Mouse (Mus musculus) intestine, embryonic 15.5 days (tissue): ENCODE data around the gene Snd1. TPM values are rescaled to one million over a fixed set of nuclear protein-coding genes. Genes with fewer than 3 reads are reported as not detected.
A peak's percentile ranks its signal among the peaks of the same experiment; 100 is the strongest.

Source experiments
- ATAC-seq: fragments of 200-750 bp; cut with Nextera tagmentation; 2 replicates; pipeline ENCODE4 v1.8.0; 2017; ENCODE audit warnings: moderate TSS enrichment, moderate library complexity
- H3K27ac ChIP-seq: fragments of 300-500 bp; sonication (generic); 2 replicates; pipeline ENCODE4 v1.5.1; 2015; ENCODE audit warnings: mild to moderate bottlenecking, inconsistent platforms
- H3K27me3 ChIP-seq: fragments of 300-500 bp; sonication (generic); replicated peaks from 2 replicates; pipeline ENCODE4 v1.6.1; 2015; ENCODE audit warnings: inconsistent platforms
- H3K36me3 ChIP-seq: fragments of 300-500 bp; sonication (generic); 2 replicates; pipeline ENCODE4 v1.6.1; 2015; ENCODE audit warnings: inconsistent platforms
- H3K4me1 ChIP-seq: fragments of 300-500 bp; sonication (generic); replicated peaks from 2 replicates; pipeline ENCODE4 v1.6.1; 2015; ENCODE audit warnings: inconsistent platforms
- H3K4me2 ChIP-seq: fragments of 300-500 bp; sonication (generic); replicated peaks from 2 replicates; pipeline ENCODE4 v1.6.1; 2015; ENCODE audit warnings: mild to moderate bottlenecking, inconsistent platforms
- H3K4me3 ChIP-seq: fragments of 300-500 bp; sonication (generic); replicated peaks from 2 replicates; pipeline ENCODE4 v1.5.1; 2015; ENCODE audit warnings: inconsistent platforms
- H3K9ac ChIP-seq: fragments of 300-500 bp; sonication (generic); 2 replicates; pipeline ENCODE4 v1.6.1; 2015; ENCODE audit warnings: inconsistent platforms
- H3K9me3 ChIP-seq: fragments of 300-500 bp; sonication (generic); 2 replicates; pipeline ENCODE4 v1.6.1; 2016; ENCODE audit warnings: inconsistent platforms
- WGBS: fragments of 180-500 bp; shearing (Covaris S2); methylation state at CpG from one replicate; pipeline ENCODE4 v1.1.7; 2015; 5-methylcytosine and 5-hydroxymethylcytosine counted together
- polyA plus RNA-seq: library from polyadenylated mRNA; unstranded; fragments of >200 nt; fragmentation: Nextera tagmentation; extraction: Ambion mirVana; gene quantifications from 2 replicates; pipeline ENCODE4 v1.2.1, GENCODE M21; 2015

Gene Snd1
- polyA plus RNA-seq, 1 experiment from 2014 or later = 128 TPM

DNA sequence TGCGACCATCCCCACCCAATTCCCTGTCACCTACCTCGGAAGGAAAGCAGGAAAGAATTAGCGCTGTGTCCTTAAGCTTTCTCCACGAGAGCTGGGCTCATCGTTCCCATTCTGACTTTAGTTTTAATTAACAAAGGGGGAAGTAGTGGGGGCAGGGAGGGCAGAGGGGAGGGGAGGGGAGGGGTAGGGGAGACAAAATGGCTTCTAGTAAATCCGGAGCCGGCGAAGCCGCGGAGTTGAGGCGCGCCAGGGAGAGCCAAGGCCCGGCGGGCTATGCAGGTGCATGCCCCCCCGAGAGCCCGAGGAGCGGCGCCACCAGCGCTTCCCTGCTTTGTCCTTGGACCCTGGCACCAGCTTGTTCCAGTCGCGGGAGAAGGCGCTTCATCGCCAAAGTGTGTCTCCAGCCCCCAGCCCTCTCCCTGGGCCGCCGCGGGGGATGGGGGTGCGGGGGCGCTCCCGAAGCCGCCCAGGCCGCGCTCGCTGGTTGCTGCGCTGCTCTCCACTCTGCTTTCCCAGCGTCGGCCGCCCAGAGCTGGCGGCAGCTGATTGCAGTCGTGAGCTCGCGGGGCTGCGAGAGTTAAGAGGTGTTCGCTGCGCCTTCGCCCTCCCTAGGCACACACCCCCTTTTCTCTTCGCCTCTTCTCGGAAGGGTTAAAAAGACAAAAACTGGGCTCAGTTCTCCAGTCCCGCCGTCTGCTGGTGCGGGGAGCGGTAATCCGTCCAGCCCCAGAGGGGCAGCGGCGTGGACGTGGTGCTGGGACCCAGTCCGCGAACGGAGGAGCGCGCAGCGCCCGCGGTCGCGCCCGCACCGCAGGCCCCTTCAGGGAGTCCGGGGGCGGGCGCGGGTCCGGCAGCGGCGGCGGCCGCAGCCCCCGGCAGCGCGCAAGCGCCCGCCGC, 357.2 kb downstream of the Snd1 start:
- peaks cover 21% of the 10 kb centered on the region for H3K4me1 ChIP-seq
- H3K27ac ChIP-seq = no peak overlapping the region
- ATAC-seq = peak; percentile 51
- 1% methylated on average over 81 of the region's 82 CpGs for WGBS
- H3K9me3 ChIP-seq = no peaks in the 10 kb centered on the region
- H3K9ac ChIP-seq = peak overlapping the region; percentile 59
- H3K27me3 ChIP-seq = peaks cover 12% of the 10 kb centered on the region
- H3K4me2 ChIP-seq = peak overlapping the region; percentile 100
- H3K36me3 ChIP-seq = no peaks in the 10 kb centered on the region
- peak overlapping the region; percentile 61 for H3K4me3 ChIP-seq

DNA sequence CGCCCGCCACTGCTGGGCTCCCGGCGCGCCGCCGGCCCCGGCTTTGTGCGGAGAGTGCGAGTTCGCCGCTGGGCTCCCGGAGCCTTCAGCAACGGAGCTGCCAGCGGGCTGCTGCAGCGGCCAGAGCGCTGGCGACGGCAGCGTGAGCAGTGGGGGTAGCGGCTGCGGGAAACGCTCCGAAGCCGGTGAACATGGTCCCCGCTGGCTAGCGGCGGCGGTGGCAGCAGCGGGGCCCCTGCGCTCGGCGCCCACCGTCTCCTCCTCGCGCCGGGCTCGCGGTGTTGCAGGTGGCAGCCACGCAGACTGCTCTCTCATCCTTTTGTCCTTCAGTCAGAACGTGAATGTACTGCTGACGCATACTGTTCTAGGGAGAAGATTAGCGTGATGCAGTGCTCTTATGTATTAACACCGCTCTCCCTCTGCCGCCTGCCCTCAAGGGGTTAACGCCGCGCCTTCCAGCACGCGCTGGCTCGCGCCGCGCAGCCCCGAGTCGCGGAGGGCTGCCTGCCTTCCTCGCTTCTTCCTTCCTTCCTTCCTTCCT, 357.9 kb downstream of the Snd1 start:
- H3K9ac ChIP-seq = peak overlapping the region; percentile 59
- H3K4me3 ChIP-seq = peak overlapping the region; percentile 61
- no peaks in the 10 kb centered on the region for H3K9me3 ChIP-seq
- H3K27ac ChIP-seq = no peak overlapping the region
- under 1% methylated on average over 48 of the region's 58 CpGs for WGBS
- peaks cover 21% of the 10 kb centered on the region for H3K4me1 ChIP-seq
- peak overlapping the region; percentile 100 for H3K4me2 ChIP-seq
- H3K27me3 ChIP-seq = peaks cover 12% of the 10 kb centered on the region
- no peaks in the 10 kb centered on the region for H3K36me3 ChIP-seq
- peak; percentile 67 for ATAC-seq

GRCm38 (mm10) chr6:28833380-28833822, 358.5 kb downstream of the Snd1 start:
- Histone ChIP-seq H3K27me3 (peaks cover 12% of the 10 kb centered on the region), H3K9ac (peak overlapping the region; percentile 59), H3K4me2 (peak overlapping the region; percentile 100), H3K9me3 (no peaks in the 10 kb centered on the region), H3K4me1 (peaks cover 19% of the 10 kb centered on the region), H3K27ac (no peak overlapping the region), H3K4me3 (peak overlapping the region; percentile 61), H3K36me3 (no peaks in the 10 kb centered on the region)
- 2% methylated on average over 43 of the region's 43 CpGs for WGBS
- ATAC-seq = peak; percentile 58

DNA sequence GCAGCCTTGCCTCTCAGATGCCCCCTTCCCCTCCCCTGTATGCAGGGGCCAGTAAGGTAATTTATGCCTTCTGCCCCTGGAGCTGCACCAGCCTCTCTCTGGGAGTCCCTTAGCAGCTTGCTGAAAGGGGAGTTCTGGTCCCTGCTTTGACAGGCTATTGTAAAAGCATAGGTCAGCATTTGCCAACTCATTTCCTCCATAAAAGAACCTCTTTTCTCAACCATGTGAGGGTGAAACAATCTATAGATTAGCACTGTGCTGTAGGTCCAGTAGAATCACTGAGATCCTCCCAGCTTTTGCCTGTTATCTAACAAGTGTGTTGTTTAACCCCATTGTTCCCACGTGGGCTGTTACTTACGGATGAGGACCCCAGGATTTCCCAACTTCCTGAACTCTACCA, 359.1 kb downstream of the Snd1 start:
- no peak overlapping the region for H3K4me3 ChIP-seq
- H3K27me3 ChIP-seq = peaks cover 12% of the 10 kb centered on the region
- 65% methylated on average over 2 of the region's 2 CpGs for WGBS
- no peaks in the 10 kb centered on the region for H3K9me3 ChIP-seq
- no peak overlapping the region for H3K9ac ChIP-seq
- H3K4me2 ChIP-seq = peak overlapping the region; percentile 100
- H3K36me3 ChIP-seq = no peaks in the 10 kb centered on the region
- H3K27ac ChIP-seq = no peak overlapping the region
- H3K4me1 ChIP-seq = peaks cover 16% of the 10 kb centered on the region
- ATAC-seq = peak; percentile 22

DNA sequence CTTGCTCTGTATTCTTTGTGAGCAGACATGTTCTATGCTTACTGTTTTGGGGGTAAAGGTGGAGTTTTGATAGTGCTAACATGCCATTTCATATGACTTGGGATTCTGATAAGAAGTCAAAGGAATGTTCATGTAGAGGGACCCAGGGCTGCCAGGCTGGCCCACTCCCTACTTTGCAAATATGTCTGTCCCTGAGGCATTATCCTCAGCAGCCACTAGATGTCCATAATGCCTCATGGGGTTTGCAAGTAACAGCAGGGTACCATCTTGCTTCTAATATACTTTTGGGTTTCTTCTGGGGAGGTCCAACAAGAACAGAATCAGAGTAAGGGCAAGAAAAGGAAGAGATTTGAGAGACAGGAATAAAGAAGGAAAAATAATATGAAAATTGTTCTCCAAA, 361.7 kb downstream of the Snd1 start:
- no peaks in the 10 kb centered on the region for H3K9me3 ChIP-seq
- H3K4me2 ChIP-seq = no peak overlapping the region
- H3K4me1 ChIP-seq = peaks cover 12% of the 10 kb centered on the region
- H3K9ac ChIP-seq = no peak overlapping the region
- ATAC-seq = no peak
- H3K36me3 ChIP-seq = no peaks in the 10 kb centered on the region
- no peak overlapping the region for H3K27ac ChIP-seq
- H3K27me3 ChIP-seq = 0 out of 2 replicates have a peak, but pooled peaks cover 3% of the 10 kb centered on the region
- no peak overlapping the region for H3K4me3 ChIP-seq

- H3K4me3 ChIP-seq = no peak overlapping the region
- H3K4me2 ChIP-seq = no peak overlapping the region
- H3K27ac ChIP-seq = no peak overlapping the region
- no peak overlapping the region for H3K9ac ChIP-seq
- 84% methylated on average over 3 of the region's 3 CpGs for WGBS
- H3K9me3 ChIP-seq = no peaks in the 10 kb centered on the region
- ATAC-seq = no peak
- no peaks in the 10 kb centered on the region for H3K4me1 ChIP-seq
- H3K27me3 ChIP-seq = no peaks in the 10 kb centered on the region
- no peaks in the 10 kb centered on the region for H3K36me3 ChIP-seq
Observed at GRCm38 (mm10) chr6:28841569-28841968, 366.6 kb downstream of the Snd1 start.

DNA sequence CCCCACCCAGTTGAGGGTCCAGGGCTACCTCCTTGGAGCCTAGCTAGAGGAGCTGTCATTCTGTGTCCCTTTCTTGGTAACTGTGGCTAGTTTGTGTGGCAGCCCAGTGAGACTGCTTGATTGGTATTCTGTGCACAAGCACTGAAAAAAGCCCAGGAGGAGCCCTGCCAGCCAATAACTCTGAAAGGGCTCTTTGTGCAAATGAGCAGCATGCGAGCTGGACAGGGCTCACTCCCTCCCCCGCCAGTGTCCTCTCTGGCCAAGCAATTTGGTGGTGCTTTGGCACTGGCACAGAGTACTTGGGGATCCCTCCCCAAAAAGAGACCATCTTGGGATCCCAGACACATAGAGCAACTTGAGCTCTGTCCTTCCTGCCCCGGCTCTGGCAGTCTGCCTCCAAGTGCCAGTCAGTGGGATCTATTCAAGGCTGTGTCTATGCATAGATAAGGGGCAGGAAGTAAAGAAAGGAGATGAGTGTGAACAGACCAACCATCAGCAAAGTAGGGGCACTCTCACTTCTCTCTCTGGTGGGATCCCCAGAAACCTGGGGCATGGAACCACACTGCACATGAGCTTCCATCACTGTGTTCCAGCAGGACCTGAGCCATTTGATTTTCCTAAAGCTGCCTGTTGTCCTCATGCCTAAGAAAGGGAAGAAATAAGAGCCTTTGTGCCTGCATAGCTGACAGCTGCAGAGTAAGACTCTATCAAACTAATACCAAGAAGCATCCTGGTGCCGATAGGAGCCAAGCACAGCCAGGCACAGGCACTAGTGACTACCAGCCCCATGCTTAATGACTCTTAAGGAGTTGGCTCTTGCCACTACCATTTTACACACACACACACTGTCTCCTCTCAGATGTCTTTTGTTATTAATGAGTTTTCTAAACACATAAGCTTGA, 367.7 kb downstream of the Snd1 start:
- ATAC-seq = no peak
- Histone ChIP-seq H3K4me2 (no peak overlapping the region), H3K36me3 (no peaks in the 10 kb centered on the region), H3K27ac (no peak overlapping the region), H3K4me1 (0 out of 2 replicates have a peak, but pooled peaks cover under 1% of the 10 kb centered on the region), H3K9me3 (no peaks in the 10 kb centered on the region), H3K9ac (no peak overlapping the region), H3K4me3 (no peak overlapping the region), H3K27me3 (no peaks in the 10 kb centered on the region)
- WGBS = 84% methylated on average over 4 of the region's 4 CpGs

GRCm38 (mm10) chr6:28845610-28846009, 370.7 kb downstream of the Snd1 start:
- no peaks in the 10 kb centered on the region for H3K9me3 ChIP-seq
- 0 out of 2 replicates have a peak, but pooled peaks cover 5% of the 10 kb centered on the region for H3K4me1 ChIP-seq
- no peak overlapping the region for H3K4me3 ChIP-seq
- no peak for ATAC-seq
- H3K36me3 ChIP-seq = no peaks in the 10 kb centered on the region
- WGBS = 53% methylated on average over 4 of the region's 4 CpGs
- no peak overlapping the region for H3K4me2 ChIP-seq
- H3K27ac ChIP-seq = no peak overlapping the region
- no peaks in the 10 kb centered on the region for H3K27me3 ChIP-seq
- no peak overlapping the region for H3K9ac ChIP-seq

- no peaks in the 10 kb centered on the region for H3K36me3 ChIP-seq
- no peaks in the 10 kb centered on the region for H3K27me3 ChIP-seq
- H3K9ac ChIP-seq = no peak overlapping the region
- ATAC-seq = no peak
- no peaks in the 10 kb centered on the region for H3K9me3 ChIP-seq
- H3K4me2 ChIP-seq = no peak overlapping the region
- H3K27ac ChIP-seq = no peak overlapping the region
- H3K4me1 ChIP-seq = peaks cover 7% of the 10 kb centered on the region; the same call in 1 of the 2 replicates
- no peak overlapping the region for H3K4me3 ChIP-seq
- WGBS = 63% methylated on average over 6 of the region's 6 CpGs
Observed at GRCm38 (mm10) chr6:28847616-28848015, 372.7 kb downstream of the Snd1 start.

DNA sequence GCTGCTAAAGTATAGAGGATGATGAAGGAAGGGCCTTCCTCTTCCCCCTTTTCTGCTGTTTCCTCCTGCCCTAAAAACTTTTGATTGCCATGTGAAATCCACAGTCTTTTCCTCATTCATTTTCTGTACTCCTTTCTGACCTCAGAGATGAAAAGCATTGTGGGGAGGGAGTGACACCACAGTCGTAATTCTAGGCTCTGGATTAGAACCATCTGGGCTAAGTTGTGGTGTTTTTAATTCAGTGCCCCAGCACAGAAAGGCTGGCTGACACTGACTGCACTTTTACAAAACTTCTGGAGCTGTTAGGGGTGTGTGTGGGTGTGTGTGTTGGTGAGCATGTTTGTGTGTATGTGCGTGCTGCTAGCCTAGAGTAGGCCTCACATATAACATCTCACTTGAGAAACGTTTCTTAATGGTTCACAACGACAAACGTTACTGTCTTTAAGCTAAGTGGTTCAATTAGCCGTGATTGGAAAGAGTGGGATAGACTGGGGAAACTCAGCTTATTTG, 373.4 kb downstream of the Snd1 start:
- H3K36me3 ChIP-seq = no peaks in the 10 kb centered on the region
- H3K4me1 ChIP-seq = peaks cover 12% of the 10 kb centered on the region
- H3K27ac ChIP-seq = no peak overlapping the region
- H3K27me3 ChIP-seq = no peaks in the 10 kb centered on the region
- ATAC-seq = no peak
- H3K9ac ChIP-seq = no peak overlapping the region
- H3K4me3 ChIP-seq = no peak overlapping the region
- WGBS = 61% methylated on average over 6 of the region's 6 CpGs
- no peak overlapping the region for H3K4me2 ChIP-seq
- H3K9me3 ChIP-seq = no peaks in the 10 kb centered on the region

GRCm38 (mm10) chr6:28848891-28849290, 374.0 kb downstream of the Snd1 start:
- Histone ChIP-seq H3K9ac (no peak overlapping the region), H3K27ac (no peak overlapping the region), H3K4me1 (peaks cover 17% of the 10 kb centered on the region), H3K27me3 (no peaks in the 10 kb centered on the region), H3K4me3 (no peak overlapping the region), H3K4me2 (no peak overlapping the region), H3K9me3 (no peaks in the 10 kb centered on the region), H3K36me3 (no peaks in the 10 kb centered on the region)
- WGBS = 75% methylated on average over 9 of the region's 9 CpGs
- ATAC-seq = no peak

DNA sequence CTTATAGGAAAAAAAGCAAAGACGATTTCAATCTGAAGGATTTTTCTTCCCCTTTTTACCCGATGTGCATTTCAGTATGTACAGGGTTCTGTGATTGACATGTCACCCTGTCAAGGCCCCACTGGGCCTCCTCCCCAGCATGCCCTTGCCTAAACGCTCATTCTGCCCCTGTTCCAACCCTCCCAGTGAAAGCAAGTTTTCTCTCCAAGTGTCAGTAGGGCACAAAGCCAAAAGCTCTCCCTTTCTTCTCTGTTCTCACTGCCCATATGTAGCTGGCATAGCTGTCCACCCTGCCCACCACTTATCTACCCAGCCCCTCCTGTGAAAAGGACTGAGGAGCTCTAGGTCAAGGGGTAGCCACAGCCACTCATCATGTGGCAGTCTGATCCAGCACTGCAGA, 374.4 kb downstream of the Snd1 start:
- Histone ChIP-seq H3K9ac (no peak overlapping the region), H3K9me3 (no peaks in the 10 kb centered on the region), H3K36me3 (no peaks in the 10 kb centered on the region), H3K27ac (no peak overlapping the region), H3K4me3 (no peak overlapping the region), H3K4me1 (peaks cover 22% of the 10 kb centered on the region), H3K4me2 (no peak overlapping the region), H3K27me3 (no peaks in the 10 kb centered on the region)
- ATAC-seq = peak; percentile 16; the same call in 1 of the 2 replicates
- 54% methylated on average over 3 of the region's 3 CpGs for WGBS
